Mouse (Mus musculus): ENCODE results near the gene Prr15l.
A peak's percentile ranks its signal among the peaks of the same experiment; 100 is the strongest.

GRCm38 (mm10) chr11:96977606-96978400 is 49.9 kb downstream of the Prr15l start:
- peak; percentile 93 for TF ChIP-seq EP300 (IDR thresholded peaks at IDR 0.05)
- TF ChIP-seq CTCF (IDR thresholded peaks at IDR 0.05), result no peak
